Mouse (Mus musculus) heart, embryonic 11.5 days (tissue): ENCODE results near the gene Nthl1. TPM values are rescaled to one million over a fixed set of nuclear protein-coding genes. Genes with fewer than 3 reads are reported as not detected.

Source experiments
- ATAC-seq: fragments of 200-750 bp; cut with Nextera tagmentation; replicated peaks from 2 replicates; pipeline ENCODE4 v1.8.0; 2017; ENCODE audit warnings: moderate library complexity; ENCODE audit not compliant: insufficient number of reproducible peaks, low FRiP score, low TSS enrichment
- H3K27ac ChIP-seq: fragments of 300-500 bp; sonication (generic); 2 replicates; pipeline ENCODE4 v1.5.1; 2014; ENCODE audit warnings: mild to moderate bottlenecking, low read depth, low read length
- H3K27me3 ChIP-seq: fragments of 300-500 bp; sonication (generic); 2 replicates; pipeline ENCODE4 v1.6.1; 2014; ENCODE audit warnings: mild to moderate bottlenecking, low read length, mixed read lengths; ENCODE audit not compliant: control insufficient read depth, insufficient read depth
- H3K36me3 ChIP-seq: fragments of 300-500 bp; sonication (generic); 2 replicates; pipeline ENCODE4 v1.6.1; 2014; ENCODE audit warnings: mild to moderate bottlenecking, low read length, moderate library complexity, mixed read lengths; ENCODE audit not compliant: control insufficient read depth, insufficient read depth
- H3K4me1 ChIP-seq: fragments of 300-500 bp; sonication (generic); 2 replicates; pipeline ENCODE4 v1.6.1; 2014; ENCODE audit warnings: low read length; ENCODE audit not compliant: control insufficient read depth, insufficient read depth
- H3K4me2 ChIP-seq: fragments of 300-500 bp; sonication (generic); 2 replicates; pipeline ENCODE4 v1.6.1; 2014; ENCODE audit warnings: mild to moderate bottlenecking, moderate library complexity
- H3K4me3 ChIP-seq: fragments of 300-500 bp; sonication (generic); 2 replicates; pipeline ENCODE4 v1.5.1; 2014; ENCODE audit warnings: low read depth, low read length
- H3K9ac ChIP-seq: fragments of 300-500 bp; sonication (generic); 2 replicates; pipeline ENCODE4 v1.6.1; 2014; ENCODE audit warnings: mild to moderate bottlenecking, low read depth, low read length, moderate library complexity
- H3K9me3 ChIP-seq: fragments of 300-500 bp; sonication (generic); replicated peaks from 2 replicates; pipeline ENCODE4 v1.6.1; 2016; ENCODE audit warnings: low read length; ENCODE audit not compliant: control insufficient read depth
- WGBS: fragments of 180-500 bp; shearing (Covaris S2); extraction: QIAGEN DNeasy Blood & Tissue Kit; methylation state at CpG from one replicate; pipeline ENCODE4 v1.1.7; 2014; ENCODE audit not compliant: insufficient replicate concordance; 5-methylcytosine and 5-hydroxymethylcytosine counted together
- polyA plus RNA-seq: library from polyadenylated mRNA; unstranded; fragments of >200 nt; fragmentation: Nextera tagmentation; extraction: Ambion mirVana; gene quantifications from 2 replicates; pipeline ENCODE4 v1.2.1, GENCODE M21; 2014

The Nthl1 gene
- polyA plus RNA-seq, 1 experiment from 2014 or later = 9.8 TPM

DNA sequence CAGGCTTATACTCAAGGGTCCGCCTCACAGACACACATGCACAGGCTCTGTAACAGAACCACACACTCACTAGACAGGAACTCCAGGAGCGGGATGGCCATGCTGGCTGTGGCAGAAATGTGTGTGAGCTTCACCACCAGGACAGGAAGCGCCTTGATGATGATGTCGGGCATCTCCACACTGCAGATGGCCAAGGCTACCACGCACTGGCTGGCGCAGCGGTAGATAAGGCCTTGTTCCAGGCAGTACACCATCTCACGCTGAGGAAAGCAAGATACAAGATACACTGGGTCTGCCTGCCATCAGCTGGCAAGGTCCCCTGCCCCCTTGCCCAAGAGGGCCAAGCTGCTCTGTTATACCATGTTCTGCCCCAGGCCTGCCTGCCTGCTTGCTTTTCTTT, 23.6 kb upstream of the Nthl1 start:
- Histone ChIP-seq H3K9ac (peak overlapping the region; percentile 16; the same call in 1 of the 2 replicates), H3K27me3 (no peaks in the 10 kb centered on the region; the same call in 1 of the 2 replicates), H3K4me3 (no peak overlapping the region), H3K4me2 (no peak overlapping the region), H3K9me3 (no peaks in the 10 kb centered on the region), H3K4me1 (peaks cover 2% of the 10 kb centered on the region; the same call in 1 of the 2 replicates), H3K27ac (no peak overlapping the region), H3K36me3 (peaks cover 29% of the 10 kb centered on the region)
- WGBS = 76% methylated on average over 8 of the region's 8 CpGs
- no peak for ATAC-seq

DNA sequence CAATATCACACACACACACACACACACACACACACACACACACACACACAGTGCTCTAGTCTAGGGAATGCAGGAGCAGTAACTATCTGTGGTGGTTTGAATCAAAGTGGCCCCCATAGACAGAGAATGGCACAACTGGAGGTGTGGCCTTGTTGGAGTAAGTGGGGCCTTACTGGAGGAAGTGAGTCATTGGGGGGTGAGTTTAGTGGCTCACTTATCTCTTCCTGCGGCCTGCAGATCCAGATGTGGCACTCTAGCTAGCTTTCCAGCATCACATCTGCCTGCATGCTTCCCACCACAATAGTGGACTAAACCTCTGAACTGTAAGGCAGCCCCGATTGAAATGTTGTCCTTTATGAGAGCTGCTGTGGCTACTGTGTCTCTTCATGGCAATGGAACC, 21.8 kb upstream of the Nthl1 start:
- WGBS = 50% methylated on average over 2 of the region's 2 CpGs
- Histone ChIP-seq H3K9me3 (no peaks in the 10 kb centered on the region), H3K4me2 (no peak overlapping the region), H3K27me3 (no peaks in the 10 kb centered on the region; the same call in 1 of the 2 replicates), H3K27ac (no peak overlapping the region), H3K4me3 (no peak overlapping the region), H3K4me1 (peaks cover 2% of the 10 kb centered on the region; the same call in 1 of the 2 replicates), H3K9ac (no peak overlapping the region), H3K36me3 (peaks cover 27% of the 10 kb centered on the region)
- no peak for ATAC-seq

DNA sequence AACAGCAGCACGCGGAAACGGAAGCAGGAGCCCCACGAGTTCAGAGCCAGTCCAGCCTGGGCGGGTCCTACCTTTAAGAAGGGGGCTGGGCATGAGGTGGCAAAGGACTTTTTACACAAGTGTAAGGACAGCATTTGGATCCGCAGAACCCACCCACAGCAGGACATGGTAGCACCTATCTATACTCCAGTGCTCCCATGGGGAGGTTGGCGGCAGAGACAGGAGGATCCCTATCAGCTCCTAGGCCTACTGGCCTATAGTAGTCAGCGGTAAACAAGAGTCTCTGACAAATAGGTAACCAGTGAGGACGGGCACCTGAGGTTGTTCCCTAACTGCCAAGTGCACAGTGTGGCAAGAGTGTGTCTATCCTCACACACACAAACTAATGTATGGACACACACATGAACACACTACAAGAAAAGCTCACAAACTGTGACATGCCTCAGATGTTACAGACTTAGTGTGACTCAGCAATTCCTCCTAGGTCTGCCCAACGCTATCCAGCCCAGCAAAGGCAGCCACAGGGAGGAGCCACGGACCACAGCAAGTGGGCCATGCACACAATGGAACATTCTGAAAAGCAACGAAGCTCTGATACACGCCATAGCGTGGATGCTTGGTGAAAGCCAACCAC, 14.8 kb upstream of the Nthl1 start:
- Histone ChIP-seq H3K36me3 (peaks cover 59% of the 10 kb centered on the region), H3K9ac (no peak overlapping the region), H3K4me2 (0 out of 2 replicates have a peak overlapping the region, but pooled peaks have one; percentile 9), H3K4me1 (no peaks in the 10 kb centered on the region), H3K27ac (0 out of 2 replicates have a peak overlapping the region, but pooled peaks have one; percentile 16), H3K4me3 (no peak overlapping the region), H3K9me3 (no peaks in the 10 kb centered on the region), H3K27me3 (no peaks in the 10 kb centered on the region)
- WGBS = 76% methylated on average over 14 of the region's 14 CpGs
- peak; percentile 74 for ATAC-seq

DNA sequence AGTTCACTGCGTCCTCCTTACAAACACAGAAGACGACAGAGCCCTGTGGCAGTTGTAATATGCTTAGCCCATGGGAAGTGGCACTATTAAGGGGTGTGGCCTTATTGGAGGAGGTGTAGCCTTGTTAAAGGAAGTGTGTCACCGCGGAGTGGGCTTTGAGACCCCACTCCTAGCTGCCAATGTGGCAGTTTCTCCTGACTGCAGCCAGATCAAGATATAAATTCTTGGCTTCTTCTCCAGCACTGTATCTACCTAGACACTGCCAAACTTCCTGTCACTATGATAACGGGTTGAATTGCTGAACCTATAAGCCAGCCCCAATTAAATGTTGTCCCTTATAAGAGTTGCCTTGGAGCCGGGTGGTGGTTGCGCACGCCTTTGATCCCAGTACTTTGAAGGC, 7.0 kb upstream of the Nthl1 start:
- no peak for ATAC-seq
- H3K4me1 ChIP-seq = no peaks in the 10 kb centered on the region
- no peak overlapping the region for H3K9ac ChIP-seq

DNA sequence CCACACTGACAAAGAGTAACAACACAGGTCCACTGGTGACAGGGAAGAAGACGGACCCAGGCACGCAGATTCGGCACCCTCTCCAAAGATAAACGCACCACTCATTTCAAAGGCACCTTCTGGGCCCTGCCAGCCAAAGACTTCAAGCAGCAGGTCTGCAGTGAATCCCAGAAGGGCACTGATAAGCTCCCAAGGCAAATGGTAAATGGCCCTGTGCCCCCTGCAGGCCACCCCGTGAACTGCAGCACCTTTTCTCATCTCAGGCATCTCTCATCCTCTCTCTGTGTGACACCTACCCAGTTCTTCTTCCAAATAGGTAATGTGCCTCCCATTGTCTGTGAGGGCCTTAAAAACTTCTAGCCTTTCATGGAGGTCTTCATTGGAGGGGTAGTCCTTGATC, 3.8 kb upstream of the Nthl1 start:
- H3K4me3 ChIP-seq = no peak overlapping the region
- H3K27ac ChIP-seq = no peak overlapping the region
- H3K9ac ChIP-seq = no peak overlapping the region
- peaks cover 24% of the 10 kb centered on the region for H3K36me3 ChIP-seq
- H3K4me2 ChIP-seq = no peak overlapping the region
- peaks cover under 1% of the 10 kb centered on the region for H3K27me3 ChIP-seq
- no peak for ATAC-seq
- no peaks in the 10 kb centered on the region for H3K9me3 ChIP-seq
- peaks cover 14% of the 10 kb centered on the region for H3K4me1 ChIP-seq
- WGBS = 25% methylated on average over 5 of the region's 5 CpGs

More for the DNA sequence above, 7.0 kb upstream of the Nthl1 start:
- 94% methylated on average over 8 of the region's 8 CpGs for WGBS
- Histone ChIP-seq H3K27me3 (no peaks in the 10 kb centered on the region), H3K4me2 (no peak overlapping the region), H3K9me3 (no peaks in the 10 kb centered on the region), H3K27ac (no peak overlapping the region), H3K4me3 (no peak overlapping the region), H3K36me3 (peaks cover 48% of the 10 kb centered on the region)

DNA sequence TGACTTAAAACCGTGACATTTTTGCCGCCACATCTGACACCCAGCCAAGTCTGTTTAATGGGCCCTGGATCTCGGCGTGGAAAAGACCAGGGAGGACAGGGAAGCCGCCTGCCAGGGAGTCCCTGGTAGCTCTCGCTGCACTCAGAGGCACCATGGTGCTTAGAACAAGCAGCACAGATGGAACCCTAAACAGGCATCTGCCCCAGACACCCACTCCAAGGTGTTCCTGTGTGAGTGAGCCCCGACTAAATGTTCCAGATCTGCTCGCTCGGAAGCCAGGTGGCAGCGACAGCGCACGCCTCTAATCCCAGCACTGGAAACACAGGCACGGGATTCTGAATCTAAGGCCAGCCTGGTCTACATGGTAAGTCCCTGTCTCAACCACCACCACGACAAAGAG, 2.4 kb upstream of the Nthl1 start:
- no peak overlapping the region for H3K4me3 ChIP-seq
- no peak for ATAC-seq
- 85% methylated on average over 14 of the region's 14 CpGs for WGBS
- H3K9me3 ChIP-seq = no peaks in the 10 kb centered on the region
- peaks cover 16% of the 10 kb centered on the region for H3K4me1 ChIP-seq
- H3K36me3 ChIP-seq = peaks cover 20% of the 10 kb centered on the region
- H3K27ac ChIP-seq = no peak overlapping the region
- H3K4me2 ChIP-seq = no peak overlapping the region
- no peak overlapping the region for H3K9ac ChIP-seq
- peaks cover 11% of the 10 kb centered on the region for H3K27me3 ChIP-seq

DNA sequence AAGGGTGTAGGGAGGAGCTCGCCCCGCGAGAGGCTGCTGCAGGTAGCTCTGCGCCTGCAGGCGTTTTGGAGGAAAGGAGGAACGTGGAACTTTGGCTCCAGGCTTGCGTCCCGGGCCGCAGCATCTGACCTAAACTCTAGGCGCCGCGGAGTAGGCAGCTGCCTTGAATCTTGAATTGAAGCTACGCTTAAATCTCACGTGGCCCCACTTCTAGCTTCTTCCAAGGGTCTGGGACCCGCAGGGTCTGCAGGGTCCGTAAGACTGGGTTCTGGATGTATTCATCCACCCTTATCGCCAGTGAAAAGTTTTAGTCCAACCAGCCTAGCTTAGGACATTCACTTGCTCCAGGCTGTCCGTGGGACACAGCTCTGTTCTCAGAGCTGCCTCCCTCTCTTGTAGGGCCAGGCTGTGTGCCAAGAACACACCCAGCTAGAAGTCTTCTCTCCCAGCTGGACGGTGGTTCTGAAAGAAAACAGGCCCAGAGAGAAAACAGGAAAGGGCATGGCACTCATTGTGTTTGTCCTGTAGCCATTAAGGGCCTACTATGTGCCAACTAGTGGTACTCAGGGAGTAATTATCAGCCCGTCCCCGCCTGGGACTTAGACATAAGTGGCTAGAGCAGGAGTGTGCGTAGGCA, 451 bp downstream of the Nthl1 start:
- Histone ChIP-seq H3K9ac (peak overlapping the region; percentile 81), H3K4me3 (peak overlapping the region; percentile 74), H3K36me3 (peaks cover 9% of the 10 kb centered on the region; the same call in 1 of the 2 replicates), H3K27me3 (peaks cover 16% of the 10 kb centered on the region), H3K4me1 (peaks cover 28% of the 10 kb centered on the region), H3K27ac (peak overlapping the region; percentile 84), H3K4me2 (peak overlapping the region; percentile 75), H3K9me3 (no peaks in the 10 kb centered on the region)
- WGBS = 12% methylated on average over 22 of the region's 22 CpGs
- peak; percentile 41; the same call in 1 of the 2 replicates for ATAC-seq

DNA sequence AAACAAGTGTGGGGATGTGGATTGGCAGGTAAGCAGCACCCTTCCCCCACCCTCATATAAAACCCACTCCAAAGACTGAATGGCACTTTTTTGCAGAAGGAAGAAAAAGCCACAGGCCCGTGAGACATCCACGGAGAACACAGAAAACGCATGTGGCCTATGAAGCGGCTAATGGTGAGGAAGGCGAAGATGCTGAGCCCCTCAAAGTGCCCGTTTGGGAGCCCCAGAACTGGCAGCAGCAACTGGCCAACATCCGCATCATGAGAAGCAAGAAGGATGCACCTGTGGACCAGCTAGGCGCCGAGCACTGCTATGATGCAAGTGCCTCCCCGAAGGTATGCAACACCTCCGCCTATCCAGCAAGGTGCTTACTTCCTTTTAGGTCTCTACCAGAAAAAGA, 1.4 kb downstream of the Nthl1 start:
- WGBS = 92% methylated on average over 11 of the region's 11 CpGs
- H3K4me3 ChIP-seq = no peak overlapping the region
- no peak overlapping the region for H3K9ac ChIP-seq
- peaks cover 28% of the 10 kb centered on the region for H3K4me1 ChIP-seq
- H3K9me3 ChIP-seq = no peaks in the 10 kb centered on the region
- H3K27ac ChIP-seq = peak overlapping the region; percentile 84; the same call in 1 of the 2 replicates
- H3K36me3 ChIP-seq = peaks cover 9% of the 10 kb centered on the region; the same call in 1 of the 2 replicates
- ATAC-seq = no peak
- H3K4me2 ChIP-seq = no peak overlapping the region
- H3K27me3 ChIP-seq = peaks cover 21% of the 10 kb centered on the region
